Mouse (Mus musculus) bone marrow macrophage, adult 2 months (primary cell): ENCODE measurements around the gene Reep1.

Experiments used
- CTCF ChIP-seq: IDR thresholded peaks from 2 replicates; pipeline ENCODE4 v1.5.1; 2012; ENCODE audit warnings: low read depth, mild to moderate bottlenecking, low read length, moderate library complexity
- POLR2A ChIP-seq: IDR thresholded peaks from 2 replicates; pipeline ENCODE4 v1.6.1; 2012; ENCODE audit warnings: mild to moderate bottlenecking, low read depth, low read length, borderline replicate concordance

DNA sequence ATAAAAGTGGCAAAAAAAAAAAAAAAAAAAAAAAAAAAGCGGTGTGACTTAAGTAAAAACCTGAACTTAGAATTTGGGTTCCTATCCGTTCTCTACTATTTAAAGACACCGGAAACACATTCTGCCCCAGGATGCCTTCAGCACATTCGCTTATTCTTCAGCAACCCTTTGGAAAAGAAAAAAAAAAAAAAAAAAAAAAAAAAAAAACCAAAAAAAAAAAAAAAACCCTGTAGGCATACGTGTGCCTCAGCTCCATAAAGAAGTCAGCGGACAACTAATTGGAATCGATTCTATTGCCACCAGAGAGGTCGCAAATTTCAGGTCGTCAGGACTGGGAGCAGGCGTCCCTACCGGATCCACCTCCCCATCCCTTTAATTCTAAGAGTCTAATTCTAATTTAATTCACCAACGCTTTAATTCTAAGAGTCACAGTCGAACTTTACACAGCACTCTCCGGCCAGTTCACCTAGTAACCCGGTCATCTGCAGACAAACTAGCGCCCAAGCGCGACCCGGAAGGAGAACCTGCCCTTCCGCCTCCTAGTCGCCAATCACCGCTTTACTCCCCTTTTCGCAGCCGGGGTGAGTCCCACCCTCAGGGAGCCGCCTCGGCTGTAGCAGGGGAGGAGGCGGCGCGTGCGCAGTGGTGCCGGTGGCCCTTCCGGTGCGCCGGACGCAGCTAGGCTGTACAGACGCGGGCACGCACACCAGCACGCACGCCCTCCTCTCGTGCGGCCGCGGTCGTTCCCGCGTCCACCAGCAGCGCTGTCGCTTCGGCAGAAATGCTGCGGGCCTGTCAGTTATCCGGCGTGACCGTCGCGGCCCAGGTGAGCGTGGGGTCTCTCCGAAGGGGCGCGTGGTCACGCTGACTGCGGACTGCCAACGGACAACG, 123.6 kb downstream of the Reep1 start, which contains the start of gene Immt:
- TF ChIP-seq CTCF: no peak
- no peak for TF ChIP-seq POLR2A
